Mouse (Mus musculus) kidney, postnatal 0 days (tissue): ENCODE data around the gene 2810459M11Rik. TPM values are rescaled to one million over a fixed set of nuclear protein-coding genes. Genes with fewer than 3 reads are reported as not detected.
A peak's percentile ranks its signal among the peaks of the same experiment; 100 is the strongest.
"Not testable (repeated sequence)": the region's sequence is repeated elsewhere in the genome, so short reads cannot be mapped to it uniquely, and the experiment has no call there.

ENCODE experiments used
- ATAC-seq: fragments of 200-750 bp; cut with Nextera tagmentation; replicated peaks from 2 replicates; pipeline ENCODE4 v1.8.0; 2017; ENCODE audit warnings: low read depth, moderate number of reproducible peaks, moderate TSS enrichment, moderate library complexity; ENCODE audit not compliant: low FRiP score
- DNase-seq: peaks from one replicate; pipeline ENCODE4 v3.0.0-alpha.2; 2016; ENCODE audit warnings: low spot score
- H3K27ac ChIP-seq: fragments of 300-500 bp; sonication (generic); 2 replicates; pipeline ENCODE4 v1.5.1; 2014; ENCODE audit warnings: mild to moderate bottlenecking
- H3K27me3 ChIP-seq: fragments of 300-500 bp; sonication (generic); 2 replicates; pipeline ENCODE4 v1.6.1; 2014; ENCODE audit warnings: low read length, mixed read lengths; ENCODE audit not compliant: insufficient read depth
- H3K36me3 ChIP-seq: fragments of 300-500 bp; sonication (generic); 2 replicates; pipeline ENCODE4 v1.6.1; 2014; ENCODE audit warnings: low read length, mixed read lengths; ENCODE audit not compliant: insufficient read depth
- H3K4me1 ChIP-seq: fragments of 300-500 bp; sonication (generic); replicated peaks from 2 replicates; pipeline ENCODE4 v1.6.1; 2014; ENCODE audit warnings: antibody characterized with exemption, low read length, mixed read lengths; ENCODE audit not compliant: insufficient read depth
- H3K4me2 ChIP-seq: fragments of 300-500 bp; sonication (generic); 2 replicates; pipeline ENCODE4 v1.6.1; 2014; ENCODE audit warnings: mild to moderate bottlenecking, low read length, moderate library complexity, mixed read lengths
- H3K4me3 ChIP-seq: fragments of 300-500 bp; sonication (generic); replicated peaks from 2 replicates; pipeline ENCODE4 v1.5.1; 2014; ENCODE audit warnings: low read depth, low read length
- H3K9ac ChIP-seq: fragments of 300-500 bp; sonication (generic); 2 replicates; pipeline ENCODE4 v1.6.1; 2014; ENCODE audit warnings: low read depth, low read length
- H3K9me3 ChIP-seq: fragments of 300-500 bp; sonication (generic); replicated peaks from 2 replicates; pipeline ENCODE4 v1.6.1; 2016; ENCODE audit warnings: low read length, inconsistent platforms, mixed read lengths
- CTCF ChIP-seq: IDR thresholded peaks from 2 replicates; pipeline ENCODE4 v1.5.1; 2016; ENCODE audit warnings: antibody characterized with exemption, low read depth, mild to moderate bottlenecking, moderate library complexity
- WGBS: fragments of 180-500 bp; shearing (Covaris S2); extraction: QIAGEN DNeasy Blood & Tissue Kit; methylation state at CpG from one replicate; pipeline ENCODE4 v1.1.7; 2014; 5-methylcytosine and 5-hydroxymethylcytosine counted together
- polyA plus RNA-seq: library from polyadenylated mRNA; unstranded; fragments of >200 nt; fragmentation: Nextera tagmentation; extraction: Ambion mirVana; gene quantifications from 2 replicates; pipeline ENCODE4 v1.2.1, GENCODE M21; 2015

The 2810459M11Rik gene
- polyA plus RNA-seq, 1 experiment from 2014 or later: 0.70 TPM

- no peaks in the 10 kb centered on the region for H3K9me3 ChIP-seq
- peak; percentile 96 for TF ChIP-seq CTCF
- H3K4me2 ChIP-seq: peak overlapping the region; percentile 21; the same call in 1 of the 2 replicates
- H3K4me3 ChIP-seq: no peak overlapping the region
- H3K9ac ChIP-seq: no peak overlapping the region
- H3K27me3 ChIP-seq: no peaks in the 10 kb centered on the region
- no peaks in the 10 kb centered on the region for H3K36me3 ChIP-seq
- peak; percentile 97 for DNase-seq
- peak; percentile 72; the same call in 1 of the 2 replicates for ATAC-seq
- WGBS: 2% methylated on average over 7 of the region's 7 CpGs
- no peak overlapping the region for H3K27ac ChIP-seq
- no peaks in the 10 kb centered on the region for H3K4me1 ChIP-seq
Observed at GRCm38 (mm10) chr1:86007778-86008177, 37.9 kb upstream of the 2810459M11Rik start.

GRCm38 (mm10) chr1:86015758-86016157 is 29.9 kb upstream of the 2810459M11Rik start:
- not testable (repeated sequence) for H3K4me2 ChIP-seq, H3K9me3 ChIP-seq, H3K27ac ChIP-seq, DNase-seq, H3K36me3 ChIP-seq, H3K4me3 ChIP-seq, H3K4me1 ChIP-seq, ATAC-seq, H3K9ac ChIP-seq
- 95% methylated on average over 9 of the region's 9 CpGs for WGBS
- peaks cover 13% of the 10 kb centered on the region; the same call in 1 of the 2 replicates for H3K27me3 ChIP-seq

GRCm38 (mm10) chr1:86016516-86016915 is 29.1 kb upstream of the 2810459M11Rik start, which contains the start of gene Spata3:
TSS of gene Spata3 (plus strand) at chr1:86016816.
- no peak for TF ChIP-seq CTCF
- ATAC-seq (no peak), DNase-seq (no peak)
- Histone ChIP-seq H3K36me3 (no peaks in the 10 kb centered on the region), H3K9me3 (no peaks in the 10 kb centered on the region), H3K27ac (no peak within 1 kb of the TSS), H3K4me3 (no peak within 1 kb of the TSS), H3K4me2 (no peak within 1 kb of the TSS), H3K27me3 (peaks cover 13% of the 10 kb centered on the region; the same call in 1 of the 2 replicates), H3K9ac (no peak within 1 kb of the TSS), H3K4me1 (no peaks in the 10 kb centered on the region)
- 89% methylated on average over 8 of the region's 8 CpGs for WGBS

DNA sequence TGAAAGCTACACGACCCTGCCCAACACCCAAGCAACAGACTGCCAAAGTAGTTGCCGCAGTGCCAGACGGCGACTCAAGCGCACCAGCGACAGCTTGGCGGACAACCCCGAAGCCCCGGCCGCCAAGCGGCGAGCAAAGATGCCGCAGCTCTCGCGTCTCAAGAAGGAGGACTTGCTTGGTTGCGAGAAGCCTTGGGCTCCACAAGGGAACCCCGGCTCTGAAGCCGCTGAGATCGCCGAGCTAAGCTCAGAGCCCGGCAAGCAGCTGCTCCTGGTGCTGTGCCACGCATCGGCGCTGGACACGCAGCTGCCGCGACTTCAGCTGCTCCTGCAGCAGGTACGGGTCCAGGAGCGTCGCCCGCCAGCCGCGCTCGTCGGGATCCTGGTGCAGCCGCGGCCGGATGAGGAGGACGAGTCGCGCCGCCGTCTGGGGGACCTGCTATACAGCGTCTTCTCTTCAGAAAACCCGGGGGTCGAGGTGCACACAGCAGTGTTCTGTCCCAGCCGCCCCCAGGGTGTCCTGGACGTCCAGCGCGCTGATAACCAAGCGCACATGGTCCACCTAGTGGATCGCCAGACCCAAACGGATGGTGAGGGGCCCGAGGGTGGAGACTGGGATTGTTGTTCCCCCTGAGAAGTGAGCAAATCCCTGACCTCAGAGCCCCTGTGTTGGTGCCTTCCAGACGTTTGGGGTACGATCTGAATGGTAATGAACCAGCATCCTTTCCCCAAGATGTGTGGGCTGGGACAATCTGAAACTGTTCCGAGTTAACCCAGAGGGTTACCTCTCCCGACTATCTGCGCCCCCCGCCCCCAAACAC is 27.2 kb upstream of the 2810459M11Rik start:
- Histone ChIP-seq H3K4me3 (peak overlapping the region; percentile 26), H3K9me3 (no peaks in the 10 kb centered on the region), H3K4me2 (peak overlapping the region; percentile 62), H3K27ac (no peak overlapping the region), H3K36me3 (no peaks in the 10 kb centered on the region), H3K4me1 (no peaks in the 10 kb centered on the region), H3K9ac (0 out of 2 replicates have a peak overlapping the region, but pooled peaks have one; percentile 1), H3K27me3 (peaks cover 13% of the 10 kb centered on the region; the same call in 1 of the 2 replicates)
- WGBS: 3% methylated on average over 60 of the region's 60 CpGs
- TF ChIP-seq CTCF: peak; percentile 42; the same call in 1 of the 2 replicates
- ATAC-seq: no peak; the same call in 1 of the 2 replicates
- DNase-seq: peak; percentile 53

DNA sequence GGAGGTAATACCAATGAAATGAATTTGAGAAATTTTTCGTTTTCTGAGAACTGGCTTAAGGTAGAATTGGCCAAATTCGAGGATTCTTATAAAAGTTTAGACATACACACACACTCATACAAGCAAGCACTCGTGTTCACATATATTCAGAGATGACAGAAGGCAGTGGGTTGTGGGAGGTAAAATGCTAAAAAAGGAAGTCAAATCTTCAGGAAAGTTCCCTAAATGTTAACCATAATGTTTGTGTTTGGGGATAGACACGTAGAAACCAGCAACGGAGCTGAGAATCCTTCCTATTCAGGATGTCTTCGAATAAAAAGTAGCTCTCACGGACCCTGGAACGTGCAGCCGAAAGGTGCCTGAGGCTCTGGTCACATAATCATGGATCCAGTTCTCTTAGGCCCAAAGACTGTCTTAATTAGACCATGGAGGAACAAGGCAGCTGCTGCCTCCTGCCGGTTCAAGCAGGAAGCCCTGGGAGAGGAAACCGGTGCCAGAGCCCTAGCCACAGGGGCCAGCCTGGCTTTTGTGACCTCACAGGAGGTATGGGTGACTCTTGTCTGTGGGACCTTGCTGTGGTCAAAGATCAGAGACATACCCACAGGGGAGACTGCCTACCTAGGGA is 24.2 kb upstream of the 2810459M11Rik start:
- DNase-seq: no peak
- ATAC-seq: no peak
- WGBS: 75% methylated on average over 11 of the region's 11 CpGs

DNA sequence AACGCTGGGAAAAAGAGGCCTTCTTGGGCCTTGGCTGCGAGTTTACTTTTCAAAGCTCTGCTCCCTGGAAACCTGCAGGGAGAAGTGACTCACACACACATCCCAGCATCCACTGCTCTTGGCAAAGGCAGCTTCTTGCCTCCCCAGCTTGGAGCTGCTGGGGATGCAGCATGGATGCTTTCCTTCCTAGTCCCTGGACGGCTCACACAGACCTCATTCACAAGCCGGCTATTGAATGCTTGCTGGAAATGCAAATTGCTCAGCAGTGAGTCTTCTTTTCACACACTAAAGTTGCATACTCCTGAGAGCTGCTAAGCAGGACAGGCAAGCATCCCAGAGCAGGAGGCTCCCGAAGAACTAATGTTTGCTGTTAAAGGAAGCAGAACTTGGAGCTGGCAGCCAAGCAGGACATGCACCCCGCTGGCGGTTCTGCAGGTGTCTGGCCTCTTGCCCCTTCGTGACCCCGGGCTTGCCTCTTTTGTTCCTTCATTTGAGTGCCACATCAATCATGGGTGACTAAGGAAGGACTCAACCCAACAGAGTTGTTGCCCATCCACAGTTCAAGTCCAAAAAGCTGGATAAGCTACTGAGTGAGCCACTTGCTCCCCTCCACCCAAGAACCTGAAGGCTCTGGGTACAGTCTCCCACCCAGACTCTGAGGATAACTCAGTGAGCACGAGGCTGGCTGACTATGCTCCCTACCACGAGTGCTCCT is 13.2 kb upstream of the 2810459M11Rik start:
- DNase-seq (no peak), ATAC-seq (no peak)
- no peak overlapping the region for H3K4me3 ChIP-seq
- TF ChIP-seq CTCF: no peak
- H3K36me3 ChIP-seq: no peaks in the 10 kb centered on the region
- no peak overlapping the region for H3K9ac ChIP-seq
- no peaks in the 10 kb centered on the region for H3K4me1 ChIP-seq
- WGBS: 25% methylated on average over 11 of the region's 11 CpGs
- no peaks in the 10 kb centered on the region for H3K9me3 ChIP-seq
- H3K4me2 ChIP-seq: no peak overlapping the region
- H3K27me3 ChIP-seq: no peaks in the 10 kb centered on the region
- no peak overlapping the region for H3K27ac ChIP-seq

More for the DNA sequence above, 24.2 kb upstream of the 2810459M11Rik start:
- peaks cover 13% of the 10 kb centered on the region; the same call in 1 of the 2 replicates for H3K27me3 ChIP-seq
- no peak overlapping the region for H3K27ac ChIP-seq
- no peak overlapping the region for H3K4me3 ChIP-seq
- peak; percentile 43; the same call in 1 of the 2 replicates for TF ChIP-seq CTCF
- no peaks in the 10 kb centered on the region for H3K36me3 ChIP-seq
- no peak overlapping the region for H3K4me2 ChIP-seq
- H3K4me1 ChIP-seq: no peaks in the 10 kb centered on the region
- H3K9me3 ChIP-seq: no peaks in the 10 kb centered on the region
- no peak overlapping the region for H3K9ac ChIP-seq
